Mouse (Mus musculus): ENCODE measurements around the gene Axin2.

Gene Axin2

DNA sequence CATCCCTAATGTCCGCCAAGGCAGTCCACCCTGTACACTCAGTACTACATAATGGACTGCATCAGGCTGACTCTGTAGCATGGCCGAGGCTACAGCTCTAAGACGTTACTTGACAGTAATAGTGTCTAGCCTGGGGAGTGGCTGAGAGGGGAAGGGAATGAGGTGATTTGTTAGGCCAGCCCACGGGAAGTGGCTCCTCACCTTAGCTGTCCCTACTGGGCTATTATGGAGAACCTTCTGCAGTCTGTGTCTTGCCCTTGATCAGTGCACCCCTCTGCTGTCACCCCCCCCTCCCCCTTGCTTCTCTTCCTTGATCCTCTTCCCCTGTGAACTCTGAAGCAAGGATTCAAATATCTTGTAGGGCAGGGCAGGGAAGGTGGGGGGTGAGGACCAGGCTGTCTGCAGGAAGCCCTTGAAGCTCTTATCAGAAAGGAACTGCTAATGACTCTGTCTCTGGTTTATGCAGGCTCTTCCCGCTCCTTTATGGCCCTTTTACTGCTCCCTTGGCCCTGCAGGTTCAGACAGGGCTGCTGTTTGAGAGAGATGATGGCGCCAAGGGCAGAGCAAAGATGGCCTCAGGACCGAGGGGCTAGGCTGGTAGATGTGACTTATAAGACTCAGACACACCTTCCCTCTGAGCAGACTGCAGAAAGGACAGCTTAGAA lies 13.4 kb upstream of the Axin2 start:
- no peak for DNase-seq

DNA sequence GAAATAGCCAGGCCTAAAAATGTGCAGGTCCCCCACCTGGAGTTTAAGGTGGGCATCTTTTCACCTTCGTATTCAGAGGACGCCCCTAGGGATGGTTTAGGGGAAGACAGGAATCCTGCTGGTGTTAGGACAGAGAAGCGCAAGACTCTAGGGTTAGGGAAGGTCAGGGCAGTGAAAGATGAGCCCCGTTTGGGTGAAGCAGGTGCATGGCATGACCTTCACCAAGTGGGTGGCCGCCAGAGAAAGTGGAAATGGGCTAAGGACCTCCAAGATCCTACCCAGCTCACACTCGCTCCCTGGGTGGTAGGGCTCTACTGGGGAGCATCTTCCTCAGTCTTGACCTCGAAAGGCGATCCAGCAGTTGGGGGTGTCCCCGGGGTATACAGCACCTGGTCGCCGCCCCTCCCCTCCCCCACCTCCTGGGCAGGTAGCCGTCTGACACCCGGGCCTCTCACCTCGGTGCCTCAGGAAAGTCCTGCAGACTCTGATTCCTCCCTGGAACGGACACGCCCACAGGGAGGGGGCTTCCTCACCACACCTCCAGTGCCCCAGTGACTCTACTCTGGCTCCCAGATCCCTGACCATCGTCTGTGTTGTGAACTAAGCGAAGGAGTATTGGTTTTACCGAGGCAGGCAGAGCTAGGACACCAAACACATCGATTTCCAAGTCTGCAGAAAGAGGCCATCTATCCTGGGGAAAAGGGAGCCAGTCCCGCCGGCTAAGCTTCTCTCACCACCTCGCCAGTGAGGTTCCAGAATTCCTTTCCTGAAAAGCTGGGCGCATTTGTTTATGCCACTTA lies 10.6 kb upstream of the Axin2 start:
- DNase-seq: no peak

DNA sequence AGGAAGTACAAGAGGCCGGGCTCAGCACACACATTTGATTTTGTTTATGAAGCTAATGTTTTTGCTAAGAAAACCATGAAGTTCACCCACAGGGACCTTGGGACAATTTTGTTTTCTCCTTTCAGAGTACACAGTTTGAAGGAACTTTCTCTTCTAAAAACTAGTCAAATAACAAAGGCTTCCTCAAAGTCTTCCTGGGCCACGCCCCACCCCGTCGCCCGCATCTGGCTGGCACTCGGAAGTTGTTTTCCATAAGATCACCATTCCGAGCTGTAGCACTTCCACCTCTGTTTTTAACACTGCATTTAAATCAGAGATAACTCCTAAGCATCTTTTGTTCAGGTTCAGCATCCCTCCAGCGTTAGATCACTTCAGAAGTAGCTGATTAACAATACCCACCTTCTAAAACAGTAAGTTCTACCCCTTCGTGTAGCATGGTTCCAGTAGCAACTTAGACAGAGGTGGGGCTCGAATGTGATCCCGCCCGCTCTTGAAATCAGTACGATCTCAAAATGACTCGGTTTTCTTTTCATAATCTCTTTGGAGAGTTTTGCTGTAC lies 9.7 kb upstream of the Axin2 start:
- no peak for DNase-seq

DNA sequence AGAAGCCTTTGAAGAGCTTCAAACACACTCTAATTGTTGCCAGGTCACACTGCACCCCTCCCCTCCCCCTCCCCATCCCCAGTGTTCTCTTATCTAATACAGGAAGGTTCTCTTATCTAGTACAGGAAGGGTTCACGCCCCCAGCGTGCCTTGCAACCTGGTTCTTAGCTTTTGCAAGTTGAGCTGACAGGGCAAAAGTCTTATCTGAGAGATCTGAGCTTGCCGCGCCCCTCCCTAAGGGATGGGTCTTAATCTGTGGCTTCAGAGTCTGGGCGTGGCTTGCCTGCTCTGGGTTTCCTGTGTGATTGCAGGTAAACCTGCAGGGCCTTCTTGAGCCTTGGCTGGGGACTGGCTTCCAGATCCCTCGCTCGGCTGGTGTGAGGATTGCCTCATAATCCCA lies 9.2 kb upstream of the Axin2 start:
- peak; percentile 63 for DNase-seq

DNA sequence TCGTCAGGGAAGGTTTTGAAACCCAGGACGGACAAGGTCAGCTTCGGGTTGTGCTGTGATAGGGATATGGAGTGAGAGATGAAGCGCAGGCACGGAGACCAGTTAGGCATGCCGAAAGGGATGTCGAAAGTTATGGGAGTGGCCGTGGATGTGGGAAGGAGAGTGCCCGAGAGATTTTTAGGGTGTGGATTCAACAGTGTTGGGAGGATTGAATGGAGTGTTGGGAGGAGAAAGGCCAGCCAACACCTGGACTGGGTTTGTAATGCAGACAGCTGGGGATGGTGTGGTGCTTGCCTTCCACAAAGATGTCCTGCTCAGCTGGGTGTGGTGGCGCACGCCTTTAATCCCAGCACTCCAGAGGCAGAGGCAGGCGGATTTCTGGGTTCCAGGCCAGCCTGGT lies 8.0 kb upstream of the Axin2 start:
- DNase-seq: no peak

DNA sequence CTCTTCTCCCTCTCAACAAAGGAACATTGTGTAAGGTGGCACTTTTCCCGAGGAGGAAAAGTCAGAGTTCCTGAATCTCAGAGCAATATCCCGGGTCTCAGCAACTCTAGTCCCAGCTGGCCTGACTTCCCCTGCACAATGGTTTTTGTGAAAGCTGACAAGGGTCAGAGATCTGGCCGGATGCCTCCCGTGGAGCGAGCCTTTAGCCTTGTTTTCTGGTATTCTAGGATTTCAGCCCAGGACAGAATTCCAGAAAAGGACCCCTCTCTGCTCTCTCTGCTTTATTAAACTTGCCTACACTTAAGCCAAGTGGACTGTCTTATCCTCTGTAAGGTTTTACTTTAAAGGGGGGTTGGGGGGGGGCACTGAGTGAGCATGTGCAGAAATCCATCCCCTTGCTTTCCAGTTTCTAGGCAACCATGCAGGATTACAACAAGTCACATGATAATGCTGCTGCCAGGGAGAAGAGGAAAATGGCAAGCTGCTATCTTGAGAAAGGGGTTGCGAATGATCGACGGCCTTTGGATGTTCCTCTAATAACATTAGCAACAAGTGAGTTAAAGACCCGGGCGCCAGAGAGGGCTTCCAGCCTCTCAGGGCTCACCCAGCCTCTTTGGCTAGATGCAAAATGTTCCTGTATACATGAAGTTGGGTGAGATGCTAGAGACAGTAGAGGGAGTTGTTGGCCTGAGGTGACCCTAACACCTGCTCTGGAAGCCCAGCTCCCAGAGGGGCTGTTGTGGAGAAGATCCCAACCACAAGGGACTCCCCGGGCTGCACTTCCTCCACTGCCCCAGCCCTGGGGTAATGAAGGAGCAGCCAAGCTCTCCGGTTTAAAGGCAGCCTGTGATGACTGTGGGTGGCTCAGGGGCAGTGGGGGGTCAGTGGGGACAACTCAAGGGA lies 2.5 kb upstream of the Axin2 start:
- DNase-seq: peak; percentile 52

DNA sequence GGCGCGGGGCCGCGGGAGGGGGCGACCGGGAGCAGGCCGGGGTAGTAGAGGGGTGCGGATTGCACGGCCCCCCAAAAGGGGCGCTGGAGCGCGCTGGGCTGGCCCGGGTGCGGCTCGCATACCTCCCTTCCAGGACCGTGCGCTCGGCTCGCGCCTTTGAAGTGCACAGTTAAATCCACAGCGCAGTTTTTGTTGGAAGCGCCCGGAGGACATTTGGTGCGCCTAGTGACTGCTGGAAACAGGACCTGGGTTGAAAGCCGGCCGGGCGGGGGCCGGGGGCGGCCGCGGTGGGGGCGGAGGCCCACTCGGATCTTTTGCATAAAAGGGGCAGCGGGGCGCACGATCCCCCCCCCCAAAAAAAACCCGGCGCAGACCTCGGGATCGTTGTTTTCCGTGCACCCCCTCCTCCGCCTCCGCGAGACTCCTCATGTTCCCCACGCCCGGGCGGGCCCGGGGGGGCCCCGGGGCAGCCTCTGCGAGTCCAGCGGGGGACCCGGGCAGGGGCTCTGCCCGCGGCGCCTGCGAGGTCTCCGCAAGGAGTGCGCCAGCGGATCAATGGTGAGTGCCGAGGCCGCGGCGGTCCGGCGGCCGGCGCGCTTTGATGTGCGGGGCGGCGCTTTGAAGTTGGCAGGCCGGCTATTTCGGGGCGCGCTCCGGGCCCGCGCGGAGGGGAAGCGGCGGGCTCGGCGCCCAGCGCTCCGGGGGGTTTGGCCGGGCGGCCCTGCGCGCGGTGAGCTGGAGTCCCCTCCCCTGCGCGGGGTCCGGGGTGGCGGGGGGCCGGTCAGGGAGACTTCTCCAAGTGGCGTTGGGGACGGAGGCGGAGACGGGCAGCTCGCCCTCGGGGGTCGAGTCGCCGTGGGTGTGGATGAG lies 722 bp downstream of the Axin2 start:
- peak; percentile 90 for DNase-seq

DNA sequence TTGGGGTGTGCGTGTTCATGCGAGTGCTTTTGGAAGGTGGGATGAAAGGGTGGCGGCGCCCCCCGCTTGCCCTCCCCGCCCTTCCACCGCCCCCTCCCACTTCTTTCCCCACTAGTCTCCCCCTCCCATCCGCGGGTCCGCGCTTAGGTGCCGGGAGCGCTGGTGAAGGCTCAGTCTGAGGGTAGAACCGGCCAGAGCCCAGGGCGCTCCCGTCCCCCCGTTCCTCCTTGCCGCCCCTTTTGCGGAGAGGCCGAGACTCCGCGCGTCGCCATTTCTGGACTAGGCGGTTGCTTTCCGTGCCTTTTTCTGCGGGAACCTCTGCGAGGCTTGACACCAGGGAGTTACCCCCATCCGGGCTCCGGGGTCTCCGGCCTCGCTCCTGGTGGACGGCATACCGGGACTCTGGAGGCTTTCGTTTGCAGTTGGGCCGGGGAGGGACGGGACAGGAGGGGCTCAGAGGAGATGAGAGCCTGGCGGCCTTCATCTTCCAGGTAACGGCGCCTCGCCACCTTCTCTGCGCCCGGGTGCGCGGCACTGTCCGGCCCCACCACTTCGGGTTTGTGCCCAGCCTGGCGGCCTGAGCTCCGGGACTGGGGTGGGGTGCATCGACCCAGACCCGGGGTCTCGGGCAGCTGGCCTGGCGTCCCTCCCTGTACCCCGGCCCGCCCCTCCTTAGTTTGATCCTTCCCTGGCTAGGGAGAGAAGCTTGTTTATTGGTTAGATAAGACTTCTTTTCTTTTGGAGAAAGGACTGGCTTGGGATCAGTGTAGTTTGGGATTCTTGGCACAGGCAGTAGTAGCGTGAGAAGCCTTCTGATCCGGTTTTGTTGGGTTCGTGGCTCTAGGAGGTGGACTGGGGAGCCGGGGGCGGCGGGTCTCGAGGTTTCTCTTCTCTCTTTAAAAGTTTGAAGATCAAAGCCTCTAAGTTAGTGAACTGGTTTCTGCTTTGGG lies 1.6 kb downstream of the Axin2 start:
- DNase-seq: no peak

DNA sequence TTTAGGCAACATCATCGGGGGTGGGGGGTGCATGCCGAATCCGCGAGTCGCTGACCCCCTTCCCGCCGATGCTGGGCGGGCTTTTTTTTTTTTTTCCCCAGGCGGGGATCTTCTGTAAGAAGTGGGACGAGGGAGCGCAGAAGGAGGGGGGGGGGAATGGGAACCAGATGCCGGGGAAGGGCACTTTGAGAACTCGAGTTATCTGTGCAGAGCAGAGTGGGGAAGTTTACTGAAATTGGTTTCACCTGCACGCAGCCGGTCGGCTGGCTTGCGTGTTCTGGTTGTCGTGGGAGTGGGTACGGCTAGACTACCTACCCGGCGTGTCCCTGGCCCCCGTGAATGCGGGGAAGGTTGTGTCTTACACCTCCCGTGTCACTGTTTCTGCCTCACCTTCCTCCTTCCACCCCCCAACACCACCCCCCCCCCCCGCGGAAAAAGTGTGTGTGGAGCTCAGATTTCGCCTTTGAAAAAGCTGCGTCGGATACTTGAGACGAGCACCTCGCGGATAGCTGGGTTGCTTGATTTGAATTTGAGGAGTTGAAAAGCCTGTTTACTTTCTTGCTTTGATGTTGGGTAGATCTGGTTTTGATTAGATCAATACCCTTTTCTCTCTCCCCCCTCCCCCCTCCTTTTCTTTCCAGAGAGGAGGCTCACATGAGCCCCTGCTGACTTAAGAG lies 2.5 kb downstream of the Axin2 start:
- no peak for DNase-seq

DNA sequence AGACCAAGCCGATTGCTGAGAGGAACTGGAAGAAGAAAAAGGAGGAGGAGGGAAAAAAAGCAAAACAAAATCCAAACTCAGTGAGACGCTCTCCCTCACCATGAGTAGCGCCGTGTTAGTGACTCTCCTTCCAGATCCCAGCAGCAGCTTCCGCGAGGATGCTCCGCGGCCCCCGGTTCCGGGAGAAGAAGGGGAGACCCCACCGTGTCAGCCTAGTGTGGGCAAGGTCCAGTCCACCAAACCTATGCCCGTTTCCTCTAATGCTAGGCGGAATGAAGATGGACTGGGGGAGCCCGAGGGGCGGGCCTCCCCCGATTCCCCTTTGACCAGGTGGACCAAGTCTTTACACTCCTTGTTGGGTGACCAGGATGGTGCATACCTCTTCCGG lies 3.0 kb downstream of the Axin2 start:
- DNase-seq: no peak

DNA sequence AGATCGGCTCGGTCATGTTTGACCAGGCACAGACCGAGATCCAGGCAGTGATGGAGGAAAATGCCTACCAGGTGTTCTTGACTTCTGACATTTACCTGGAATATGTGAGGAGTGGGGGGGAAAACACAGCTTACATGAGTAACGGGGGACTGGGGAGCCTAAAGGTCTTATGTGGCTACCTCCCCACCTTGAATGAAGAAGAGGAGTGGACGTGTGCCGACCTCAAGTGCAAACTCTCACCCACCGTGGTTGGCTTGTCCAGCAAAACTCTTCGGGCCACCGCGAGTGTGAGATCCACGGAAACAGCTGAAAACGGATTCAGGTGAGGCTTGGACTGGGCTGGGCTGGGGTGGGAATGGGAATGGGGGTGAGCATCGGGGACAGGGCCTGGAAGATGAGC lies 3.6 kb downstream of the Axin2 start:
- DNase-seq: no peak

DNA sequence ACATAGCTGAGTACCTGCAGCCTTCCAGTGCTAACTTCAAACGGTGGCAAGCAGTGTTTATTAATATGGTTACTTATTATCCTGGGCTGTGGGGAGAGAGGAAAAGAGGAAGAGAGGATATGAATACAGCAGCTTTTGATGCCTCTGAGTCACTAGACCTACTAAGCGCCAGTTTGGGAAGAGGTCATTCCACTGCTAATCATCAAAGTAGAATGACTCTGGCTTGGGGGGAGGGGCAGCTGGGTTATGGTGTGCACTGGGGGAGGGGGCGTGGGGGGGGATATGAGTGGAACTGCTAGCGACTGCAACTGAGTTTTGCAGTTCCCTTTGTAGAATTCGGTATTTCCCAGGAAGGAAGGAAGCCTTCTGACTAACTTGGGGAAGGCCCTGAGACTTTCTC lies 4.2 kb downstream of the Axin2 start:
- no peak for DNase-seq

DNA sequence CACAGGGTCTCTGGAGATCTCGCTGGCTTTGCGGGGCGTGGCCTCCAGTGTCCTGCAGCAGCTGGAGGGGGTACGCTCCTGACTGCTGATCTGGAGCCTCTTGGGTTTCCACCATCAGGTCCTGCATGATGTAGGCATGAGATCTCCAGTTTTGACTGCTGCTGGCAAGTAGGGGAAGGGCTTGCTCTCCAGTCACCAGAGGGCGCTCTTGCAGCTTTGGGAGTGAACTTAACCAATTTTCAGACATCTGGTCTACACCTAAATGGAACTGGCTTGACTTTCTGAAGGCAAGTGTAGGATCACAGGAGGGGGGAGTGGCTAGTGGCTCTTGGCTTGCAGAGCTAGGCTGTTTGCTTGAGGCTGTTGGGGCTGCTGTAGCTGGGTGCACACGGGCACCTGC lies 5.1 kb downstream of the Axin2 start:
- peak; percentile 90 for DNase-seq

DNA sequence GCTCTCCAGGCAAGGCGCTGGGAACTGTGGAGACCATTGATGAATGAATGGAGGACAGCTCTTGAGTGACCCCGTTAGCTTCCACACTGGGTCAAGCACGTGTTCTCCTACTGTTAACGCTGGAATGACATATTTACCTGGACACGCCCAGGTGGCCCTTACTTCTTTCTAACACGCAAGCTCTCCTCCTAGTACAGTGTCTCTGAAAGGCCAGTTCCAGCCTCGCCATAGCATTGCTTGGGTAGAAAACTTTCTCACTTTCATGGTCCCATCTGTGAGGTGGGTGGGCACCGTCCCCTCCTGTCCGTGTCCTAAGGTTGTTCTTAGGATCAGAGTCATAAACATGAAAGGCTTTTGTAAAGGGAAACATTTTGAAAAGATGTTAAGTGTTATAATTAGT lies 5.7 kb downstream of the Axin2 start:
- DNase-seq: no peak

DNA sequence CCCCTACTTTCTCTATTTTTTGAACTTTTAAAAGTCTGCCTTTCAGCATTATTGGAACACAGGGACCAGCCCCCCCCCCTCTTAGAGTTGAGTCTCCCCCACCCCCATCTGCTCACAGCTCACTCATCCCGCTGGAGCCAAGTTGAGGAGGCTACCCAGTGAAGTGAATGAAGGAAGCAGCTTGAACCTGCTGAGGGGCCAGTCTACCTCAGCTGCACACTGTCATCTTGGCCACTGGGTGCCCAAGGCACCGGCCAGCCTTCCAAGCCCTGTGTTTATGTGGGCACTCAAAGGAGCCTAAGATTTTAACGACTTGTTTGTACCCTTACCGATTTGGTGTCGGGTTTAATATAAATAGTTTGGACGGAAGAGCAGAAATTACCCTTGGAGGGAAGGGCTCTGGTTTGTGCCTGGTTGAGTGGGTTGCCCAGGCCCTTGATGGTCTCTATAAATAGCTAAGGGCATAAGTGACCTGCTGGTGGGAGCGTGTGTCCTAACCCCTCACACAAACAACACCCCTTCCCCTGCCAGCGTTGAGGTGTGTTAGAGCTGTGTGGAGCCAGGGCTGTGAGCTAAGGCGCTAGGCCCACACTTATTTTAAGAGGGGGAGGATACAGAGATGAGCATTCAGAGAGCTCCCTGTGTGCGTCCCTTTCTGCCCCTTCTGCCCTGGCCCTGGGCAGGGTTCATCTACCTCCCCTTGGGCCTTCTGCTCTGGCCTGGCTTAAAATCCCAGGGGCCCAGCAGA lies 6.4 kb downstream of the Axin2 start:
- DNase-seq: no peak

DNA sequence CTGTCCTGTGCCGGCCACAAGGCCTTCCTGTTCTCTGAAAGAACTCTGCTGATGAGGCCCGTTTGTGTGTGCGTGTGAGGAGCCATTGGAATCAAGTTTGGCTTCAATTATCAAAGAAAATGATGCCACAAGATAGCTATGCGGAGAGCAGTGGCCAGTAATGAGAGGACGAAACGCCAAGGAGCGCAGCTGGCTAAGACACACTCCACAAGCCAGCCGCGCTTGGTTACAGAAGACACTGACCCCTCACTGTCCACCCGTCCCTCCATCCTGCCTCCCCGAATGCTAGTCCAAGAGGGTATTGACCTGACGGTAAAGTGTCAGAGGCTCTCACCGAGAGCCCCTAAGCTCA lies 6.9 kb downstream of the Axin2 start:
- DNase-seq: peak; percentile 31

DNA sequence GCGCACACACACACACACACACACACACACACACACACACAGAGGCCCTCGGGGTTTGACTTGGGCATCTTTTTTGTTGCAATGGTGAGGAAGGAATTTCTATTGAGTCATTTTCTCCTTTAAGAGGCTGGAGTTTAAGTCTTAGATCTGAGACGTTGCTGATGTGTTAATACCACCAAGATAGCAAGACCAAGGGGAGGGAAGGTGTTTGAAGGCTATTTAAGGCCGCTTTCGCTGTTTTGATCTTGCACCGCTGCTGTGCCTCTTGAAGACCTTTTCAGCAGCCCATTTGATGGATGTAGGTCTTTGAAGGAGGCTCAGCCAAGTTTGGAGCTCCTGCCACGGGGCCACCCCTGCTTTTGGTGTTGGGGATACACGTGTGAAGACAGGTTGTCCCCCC lies 7.9 kb downstream of the Axin2 start:
- no peak for DNase-seq

DNA sequence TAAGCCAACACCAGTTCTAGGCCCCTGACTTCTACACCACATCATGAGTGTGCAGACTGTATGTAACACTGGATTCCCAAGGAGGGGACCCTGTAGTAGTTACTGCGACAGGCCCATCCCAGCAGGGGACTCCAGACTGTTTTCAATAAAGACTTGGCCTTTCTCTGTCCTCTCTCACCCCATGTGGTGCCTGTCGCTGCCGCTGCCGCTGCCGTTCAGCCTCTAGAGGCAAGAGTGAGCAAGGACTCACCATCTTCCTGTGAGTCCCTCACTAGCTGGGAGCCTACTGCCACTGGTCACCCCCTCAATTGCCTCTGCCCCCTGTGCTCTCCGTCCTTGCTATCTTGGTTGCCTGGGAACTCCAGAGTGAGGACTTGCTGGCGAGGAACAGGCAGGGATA lies 8.6 kb downstream of the Axin2 start:
- DNase-seq: no peak

DNA sequence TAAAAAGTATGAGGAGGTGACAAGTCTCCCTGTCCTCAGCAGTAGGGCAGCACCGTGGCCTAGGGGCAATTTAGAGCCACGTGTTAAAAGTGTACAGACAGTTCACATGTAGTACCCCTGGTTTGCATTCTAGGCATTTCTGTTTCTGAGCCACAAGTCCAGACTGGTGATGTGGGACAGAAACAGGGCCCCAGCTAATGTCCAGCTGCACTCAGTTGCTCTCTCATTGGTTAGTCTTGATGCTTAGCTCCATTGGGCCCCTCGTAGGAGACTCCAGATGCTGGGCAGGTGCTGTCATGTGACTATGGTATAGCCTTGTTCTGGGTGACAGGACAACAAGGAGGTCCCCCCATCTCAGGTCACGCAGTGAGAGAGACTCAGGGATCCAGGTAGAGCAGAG lies 9.0 kb downstream of the Axin2 start:
- no peak for DNase-seq

DNA sequence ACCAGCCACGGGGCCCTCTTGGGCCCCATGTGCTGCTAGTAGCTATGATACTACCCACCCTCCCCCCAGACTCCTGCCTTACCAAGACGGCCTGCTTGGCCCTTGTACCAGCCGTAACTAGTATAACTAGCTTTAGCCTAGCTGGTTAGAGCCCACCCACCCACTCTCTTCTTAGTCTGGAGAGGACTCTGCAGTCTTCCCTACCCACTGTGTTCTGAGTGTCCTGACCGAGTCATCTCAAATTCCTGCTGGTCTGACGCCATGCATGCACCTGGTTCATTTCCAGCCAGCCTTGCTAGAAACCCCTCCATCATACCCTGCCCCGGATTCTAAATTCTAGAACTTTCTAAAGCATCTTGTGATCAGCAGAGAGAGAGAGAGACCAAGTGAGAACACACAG lies 9.6 kb downstream of the Axin2 start:
- DNase-seq: no peak
